Mouse (Mus musculus) embryo, embryonic 10 days (tissue): Measurements from ENCODE around the gene Ssc4d.

Source experiments
- DNase-seq: peaks from one replicate; pipeline ENCODE4 v3.0.0-alpha.2; 2015; ENCODE audit warnings: low spot score

The Ssc4d gene

GRCm38 (mm10) chr5:135975893-135976668, 1.8 kb upstream of the Ssc4d start:
- DNase-seq = no peak

DNA sequence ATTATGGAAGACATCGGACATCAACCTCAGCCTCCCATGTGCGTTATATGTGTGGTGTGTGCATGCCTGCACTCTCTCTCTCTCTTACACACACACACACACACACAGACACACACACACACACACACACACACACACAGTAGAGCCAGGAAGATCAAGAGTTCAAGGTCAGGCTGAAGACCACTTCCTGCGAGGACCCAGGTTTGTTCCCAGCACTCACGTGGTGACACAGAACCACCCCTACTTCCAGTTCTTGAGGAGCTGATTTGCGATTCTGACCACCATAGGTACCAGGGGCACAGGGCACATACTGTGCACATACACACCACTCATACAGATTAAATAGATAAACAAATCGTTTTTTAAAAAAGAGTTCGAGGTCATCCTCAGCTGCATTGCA, 2.5 kb downstream of the Ssc4d start:
- DNase-seq = no peak

DNA sequence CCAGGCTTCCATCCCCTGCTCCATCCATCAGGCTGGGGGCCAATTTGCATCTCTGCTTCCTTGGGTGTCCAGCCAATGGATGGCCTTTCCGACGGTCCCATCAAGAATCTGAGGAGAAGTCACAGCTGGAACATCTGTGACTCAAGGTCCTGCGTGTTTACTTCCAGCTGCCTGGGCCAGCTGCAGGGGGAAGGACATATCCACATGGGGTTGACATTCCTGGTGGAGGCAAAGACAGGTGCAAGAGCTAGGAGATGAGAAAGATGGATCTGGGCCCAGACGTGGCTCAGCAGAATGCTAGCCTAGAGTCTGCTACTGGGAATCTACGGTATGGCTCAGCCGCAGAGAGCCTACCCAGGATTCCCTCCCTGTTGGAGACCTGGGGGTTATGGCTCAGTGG, 4.1 kb downstream of the Ssc4d start:
- no peak for DNase-seq

DNA sequence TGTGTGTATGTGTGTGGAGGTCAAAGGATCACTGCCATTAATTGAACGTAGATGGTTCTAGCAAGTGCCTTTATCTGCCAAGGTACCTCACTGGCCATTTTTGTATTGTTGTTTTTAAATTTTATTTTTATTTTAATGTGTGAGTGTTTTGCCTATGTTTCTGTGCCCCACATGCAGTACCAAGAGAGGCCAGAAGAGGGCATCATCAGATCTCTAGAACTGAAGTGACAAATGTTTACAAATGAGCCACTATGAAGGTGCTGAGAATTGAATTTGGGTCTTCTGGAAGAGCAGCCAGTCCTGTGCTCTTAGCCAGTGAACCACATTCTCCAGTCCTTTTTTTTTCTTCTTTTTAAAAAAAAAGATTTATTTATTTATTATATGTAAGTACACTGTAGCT, 5.5 kb downstream of the Ssc4d start:
- peak; percentile 55 for DNase-seq

- DNase-seq = no peak
Measured at GRCm38 (mm10) chr5:135966866-135967265, 7.5 kb downstream of the Ssc4d start.

DNA sequence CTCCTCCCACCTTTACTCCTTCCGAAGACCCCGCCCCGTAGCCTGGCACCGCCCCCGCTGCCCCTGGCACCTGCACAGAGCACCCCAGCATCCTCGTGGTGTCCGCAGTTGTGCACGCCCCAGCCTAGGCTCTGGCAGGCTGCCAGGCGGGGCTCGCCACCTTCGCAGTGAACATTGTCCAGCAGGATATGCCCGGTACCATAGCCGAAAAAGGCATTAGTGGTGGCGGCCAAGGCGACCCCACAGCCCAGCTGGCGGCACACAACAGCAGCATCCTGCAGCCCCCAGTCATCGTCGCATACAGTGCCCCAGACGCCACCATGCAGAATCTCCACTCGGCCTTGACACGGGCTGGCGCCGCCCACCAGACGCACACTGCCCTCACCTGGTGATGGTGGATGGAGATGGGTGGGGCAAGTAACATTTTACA, 8.8 kb downstream of the Ssc4d start:
- no peak for DNase-seq

- no peak for DNase-seq
Measured at GRCm38 (mm10) chr5:135963280-135963627, 11.1 kb downstream of the Ssc4d start.

- peak; percentile 99 for DNase-seq
Measured at GRCm38 (mm10) chr5:135962492-135963279, 11.6 kb downstream of the Ssc4d start.

DNA sequence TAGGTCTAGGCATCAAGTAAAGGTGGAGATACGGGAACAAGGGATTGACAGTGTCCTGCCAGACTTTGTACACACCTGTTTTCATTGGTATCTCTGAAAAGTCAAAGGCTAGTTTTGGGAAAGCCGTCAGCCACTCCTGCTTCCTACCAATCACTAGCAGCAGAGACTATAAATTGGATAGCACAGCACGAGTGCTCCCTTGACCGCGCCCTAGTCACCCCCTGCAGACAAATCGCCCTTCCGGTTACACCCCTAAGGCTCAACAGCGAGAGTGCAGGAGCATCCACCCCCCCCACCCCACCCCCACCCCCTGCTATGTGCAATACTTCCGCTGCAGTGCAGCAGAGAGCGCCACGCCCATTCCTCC, 12.2 kb downstream of the Ssc4d start:
- DNase-seq = no peak

DNA sequence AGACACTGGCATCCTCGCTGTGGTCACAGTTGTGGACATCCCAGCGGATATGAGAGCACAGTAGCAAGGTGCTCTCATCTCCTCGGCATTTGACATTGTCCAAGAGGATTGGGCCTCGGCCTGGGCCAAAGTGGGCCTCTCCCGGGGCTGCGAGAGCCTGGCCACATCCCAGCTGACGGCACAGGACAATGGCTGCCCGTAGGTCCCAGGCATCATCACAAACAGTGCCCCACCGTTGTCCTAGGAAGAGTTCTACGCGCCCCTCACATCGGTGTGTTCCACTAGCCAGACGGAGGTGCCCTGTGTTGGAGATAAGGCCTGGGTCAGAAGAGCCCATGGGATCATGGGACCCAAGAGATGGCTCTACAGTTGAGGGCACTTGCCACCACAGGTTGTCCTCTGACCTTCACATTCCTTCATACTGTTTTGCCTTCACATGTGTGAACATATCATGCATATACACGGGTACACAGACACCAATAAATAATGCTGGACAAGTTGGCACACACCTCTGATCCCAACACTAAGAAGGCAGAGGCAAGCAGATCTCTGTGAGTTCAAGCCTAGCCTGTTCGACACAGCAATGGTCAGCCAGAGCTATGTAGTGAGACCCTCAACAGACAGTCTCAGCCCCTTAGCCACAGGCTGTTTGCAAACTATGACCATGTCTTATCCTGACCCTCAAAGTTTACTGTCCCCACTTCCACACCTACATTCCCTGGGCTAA, 13.3 kb downstream of the Ssc4d start:
- no peak for DNase-seq

GRCm38 (mm10) chr5:135959911-135960310, 14.4 kb downstream of the Ssc4d start:
- DNase-seq = no peak

- DNase-seq = no peak
Measured at GRCm38 (mm10) chr5:135958367-135958766, 16.0 kb downstream of the Ssc4d start.

DNA sequence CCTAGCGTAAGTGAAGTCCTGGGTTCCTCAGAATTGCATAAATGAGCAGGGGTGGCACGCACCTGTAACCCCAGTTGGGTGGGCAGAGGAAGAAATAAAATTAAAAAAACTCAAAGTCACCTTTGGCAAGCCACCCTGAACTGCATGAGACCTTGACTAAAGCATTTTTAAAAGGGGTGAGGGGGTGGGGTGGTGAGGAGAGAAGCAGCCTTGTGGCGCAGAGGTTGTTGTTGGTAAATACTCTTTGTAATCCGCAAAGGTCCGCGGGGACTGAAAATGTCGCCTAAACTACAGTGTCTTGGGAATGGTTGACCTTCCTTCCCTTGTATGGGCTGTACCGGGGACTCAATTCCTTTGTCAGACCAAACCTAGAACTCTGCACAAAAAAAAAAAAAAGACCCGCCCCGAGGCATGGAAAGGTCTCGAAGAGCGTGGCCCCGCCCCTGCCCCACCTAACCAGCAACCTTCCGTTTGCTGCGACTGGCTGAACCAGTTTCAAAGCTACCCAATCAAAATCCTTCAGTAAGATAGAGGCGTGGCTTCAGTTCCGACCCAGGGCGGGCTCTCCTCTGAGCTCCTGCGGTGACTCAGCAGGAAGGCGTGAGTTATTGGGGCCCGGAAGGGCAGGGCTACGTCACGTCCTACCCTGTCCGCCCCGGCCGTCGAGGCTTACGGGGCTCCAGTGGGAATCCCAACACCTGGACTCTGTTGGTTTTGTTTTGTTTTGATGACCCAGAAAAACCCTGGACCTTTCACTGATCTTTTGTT, 16.9 kb downstream of the Ssc4d start:
- DNase-seq = peak; percentile 97

DNA sequence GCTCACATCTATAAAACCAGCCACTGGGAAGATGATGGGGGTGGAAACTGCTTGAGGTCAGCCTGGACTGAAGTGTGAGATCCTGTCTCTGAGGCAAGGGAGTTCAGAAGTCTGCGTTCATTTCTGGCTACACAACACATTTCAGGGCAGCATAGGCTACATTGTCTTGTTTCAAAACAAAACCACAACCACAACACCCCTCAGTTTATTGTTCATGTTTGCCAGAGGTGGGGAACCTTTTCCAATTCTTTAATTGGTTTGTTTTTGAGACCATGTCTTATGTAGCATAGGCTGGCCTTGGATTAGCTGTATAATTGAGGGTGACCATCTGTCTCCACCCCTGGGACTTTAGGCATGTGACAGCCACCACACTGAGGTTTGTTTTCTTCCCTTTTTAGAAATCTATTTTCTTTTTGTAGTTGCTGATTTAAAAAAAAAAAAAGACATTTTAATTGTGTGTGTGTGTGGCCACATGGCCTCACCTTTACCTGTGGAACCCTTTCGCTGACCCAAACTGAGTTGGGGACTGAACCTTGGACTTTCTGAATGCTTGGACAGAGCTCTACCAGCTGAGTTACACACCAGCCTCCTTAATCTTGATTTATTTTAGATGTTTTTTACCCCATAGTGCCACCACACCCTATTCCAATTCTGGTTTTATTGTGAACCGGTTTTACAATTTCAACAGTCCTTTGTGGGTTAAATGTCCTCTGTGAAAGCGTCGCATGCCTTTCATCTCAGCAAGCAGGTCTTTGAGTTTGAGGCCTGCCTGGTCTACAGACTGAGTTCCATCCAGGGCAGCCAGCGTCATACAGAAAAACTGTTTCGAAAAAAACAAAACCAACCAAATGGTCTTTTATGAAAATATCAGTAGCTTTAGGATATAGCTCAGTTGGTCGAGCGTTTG, 17.8 kb downstream of the Ssc4d start:
- DNase-seq = no peak

DNA sequence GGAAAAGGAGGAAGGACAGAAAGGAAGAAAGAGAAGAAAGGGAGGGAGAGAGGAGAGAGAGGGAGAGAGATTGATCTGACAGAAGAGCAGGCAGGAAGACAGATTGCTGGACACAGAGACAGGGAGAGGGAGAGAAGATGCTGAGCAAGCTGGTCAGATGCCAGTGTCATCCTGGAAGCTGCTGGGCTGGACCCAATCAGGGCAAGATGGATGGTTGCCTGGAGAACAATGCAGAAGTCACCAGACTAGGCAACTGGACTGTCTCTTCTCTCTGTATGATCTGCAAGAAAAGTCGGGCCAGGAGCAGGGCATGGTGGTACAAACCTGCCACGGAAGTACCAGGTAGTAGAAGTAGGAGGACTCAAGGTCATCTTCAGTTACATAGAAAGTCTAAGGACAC, 21.5 kb downstream of the Ssc4d start:
- no peak for DNase-seq

DNA sequence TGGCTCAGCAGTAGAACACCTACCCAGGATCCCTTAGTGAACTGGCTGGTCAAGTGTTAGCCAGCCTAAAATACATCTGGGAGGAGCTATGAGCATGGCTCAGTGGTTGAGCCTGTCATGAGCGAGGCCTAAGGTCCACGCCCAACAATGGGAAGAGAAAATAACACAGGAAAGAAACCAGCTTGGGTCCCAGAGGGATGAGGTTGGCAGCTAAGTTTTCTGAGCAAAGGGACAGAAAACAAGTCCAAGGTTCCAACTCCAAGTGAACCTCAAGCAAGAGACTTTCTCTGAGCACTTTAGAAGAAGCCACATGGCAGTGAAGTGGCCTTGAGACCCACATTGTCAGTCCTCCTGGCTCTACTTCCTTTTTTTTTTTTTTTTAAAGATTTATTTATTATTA, 22.7 kb downstream of the Ssc4d start:
- DNase-seq = no peak

GRCm38 (mm10) chr5:135950710-135951412, 23.5 kb downstream of the Ssc4d start:
- DNase-seq = no peak

GRCm38 (mm10) chr5:135946621-135947020, 27.7 kb downstream of the Ssc4d start:
- DNase-seq = no peak

- no peak for DNase-seq
Measured at GRCm38 (mm10) chr5:135945916-135946408, 28.4 kb downstream of the Ssc4d start.

- no peak for DNase-seq
Measured at GRCm38 (mm10) chr5:135942710-135943109, 31.6 kb downstream of the Ssc4d start.
